Mouse (Mus musculus) adrenal gland, postnatal 36 days (tissue): ENCODE measurements around the gene Ppfibp2. TPM values are rescaled to one million over a fixed set of nuclear protein-coding genes. Genes with fewer than 3 reads are reported as not detected.

Experiments
- DNase-seq, 2 experiments: peaks; one replicate each; pipeline ENCODE4 v3.0.0; 2021; ENCODE audit warnings: mixed read lengths in 1 of 2
- total RNA-seq, 2 experiments: library from RNA; stranded (reverse); gene quantifications; 2 replicates each; pipeline ENCODE4 v1.2.3; 2021

The Ppfibp2 gene
- total RNA-seq, 2 experiments from 2014 or later = 4.8 to 5.7 TPM

DNA sequence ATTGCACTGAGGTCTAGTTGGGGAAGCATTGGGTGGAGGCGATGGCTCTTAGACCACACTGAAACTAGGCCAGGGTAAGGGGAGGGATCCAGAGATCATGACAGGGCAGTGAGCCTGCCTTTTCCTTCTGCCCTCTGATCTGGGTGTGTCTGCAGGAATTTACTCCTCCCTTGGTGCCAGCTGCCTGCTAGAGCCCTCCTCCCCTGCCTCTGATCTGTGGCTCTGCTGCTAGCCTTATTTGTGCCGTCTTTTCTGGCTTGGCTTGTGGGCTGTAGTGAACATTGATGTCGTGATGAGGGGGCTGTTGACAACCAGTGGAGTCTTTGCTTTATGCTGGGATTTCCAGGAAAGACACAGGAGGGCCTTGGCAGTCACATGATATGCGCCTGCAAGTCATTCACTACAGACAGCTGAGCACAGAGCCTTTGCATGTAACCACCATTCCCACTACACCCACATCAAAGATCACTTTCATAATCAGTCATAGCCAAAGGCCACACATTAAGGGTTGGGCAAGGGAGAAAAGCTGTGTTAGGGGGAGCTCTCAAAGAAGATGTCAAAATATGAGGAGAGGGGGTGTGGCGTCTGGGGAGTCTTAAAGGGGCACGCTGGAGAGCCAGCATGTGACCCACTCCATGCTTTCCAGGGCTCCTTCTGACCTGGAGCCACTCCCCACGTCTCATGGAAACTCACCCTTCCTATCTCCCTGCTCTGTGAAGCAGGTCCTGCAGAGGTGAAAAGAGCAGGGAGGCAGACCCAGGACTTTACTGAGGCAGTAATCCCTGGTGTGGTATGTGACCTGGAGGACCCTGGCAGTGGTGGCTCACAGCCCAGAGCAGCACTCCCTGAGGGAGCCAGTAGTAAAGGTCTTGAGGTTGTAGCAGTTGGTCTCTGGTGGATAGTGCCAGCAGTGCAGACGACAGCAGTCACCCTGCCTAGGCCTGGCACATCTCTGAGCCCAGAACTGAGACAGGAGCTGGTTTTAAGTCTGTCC lies 69.4 kb downstream of the Ppfibp2 start:
- DNase-seq = peak; percentile 9 to 46

DNA sequence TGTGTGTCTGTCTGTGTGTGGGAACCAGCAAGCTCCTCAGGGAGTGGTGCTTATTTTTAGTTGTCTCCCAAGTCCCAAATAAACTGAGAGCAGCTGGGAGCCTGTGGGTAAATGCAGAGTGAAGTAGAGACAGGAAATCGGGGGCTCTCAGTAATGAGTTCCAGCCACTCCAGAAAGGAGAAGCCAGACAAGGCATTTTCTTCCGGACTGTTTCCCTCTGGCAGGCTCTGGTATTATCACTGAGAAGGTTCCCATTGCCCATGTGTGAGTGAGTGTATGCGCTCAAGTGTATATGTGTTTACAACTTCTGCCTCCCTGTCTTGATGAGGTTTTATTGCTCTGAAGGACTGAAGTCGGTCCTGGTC lies 70.2 kb downstream of the Ppfibp2 start:
- DNase-seq = no peak

DNA sequence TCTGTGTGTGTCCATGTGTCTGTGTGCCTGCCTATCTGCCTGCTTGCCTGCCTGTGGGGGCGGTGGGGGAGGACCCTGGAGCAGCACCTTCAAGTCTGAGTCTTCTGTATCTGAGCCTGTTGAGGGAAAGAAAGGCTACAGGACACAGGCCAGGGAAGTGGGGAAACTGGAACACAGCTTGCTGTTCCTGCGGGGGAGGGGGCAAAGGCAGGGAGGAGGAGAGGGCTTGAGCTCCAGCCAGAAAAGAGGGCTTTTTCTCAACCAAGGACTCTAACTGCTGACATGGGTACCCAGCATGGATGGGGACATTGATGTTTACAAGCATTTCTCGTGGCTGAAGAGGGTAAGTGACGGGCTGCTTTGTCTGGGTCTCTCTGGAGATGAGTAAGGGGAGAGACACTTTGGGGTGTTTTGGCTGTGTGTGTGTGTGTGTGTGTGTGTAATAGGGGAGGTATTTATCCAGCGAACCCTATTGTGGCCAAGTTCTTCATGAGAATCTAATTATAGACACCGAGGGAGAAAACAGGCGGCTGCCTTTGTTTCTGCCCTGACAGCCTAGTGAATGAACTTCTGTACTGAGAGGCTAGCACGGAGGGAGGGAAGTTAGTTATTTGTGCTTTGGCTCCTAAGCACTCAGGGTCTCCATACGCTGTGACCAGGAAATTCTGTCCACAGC lies 70.7 kb downstream of the Ppfibp2 start:
- DNase-seq = peak in 1 of 2 experiments; percentile 21

DNA sequence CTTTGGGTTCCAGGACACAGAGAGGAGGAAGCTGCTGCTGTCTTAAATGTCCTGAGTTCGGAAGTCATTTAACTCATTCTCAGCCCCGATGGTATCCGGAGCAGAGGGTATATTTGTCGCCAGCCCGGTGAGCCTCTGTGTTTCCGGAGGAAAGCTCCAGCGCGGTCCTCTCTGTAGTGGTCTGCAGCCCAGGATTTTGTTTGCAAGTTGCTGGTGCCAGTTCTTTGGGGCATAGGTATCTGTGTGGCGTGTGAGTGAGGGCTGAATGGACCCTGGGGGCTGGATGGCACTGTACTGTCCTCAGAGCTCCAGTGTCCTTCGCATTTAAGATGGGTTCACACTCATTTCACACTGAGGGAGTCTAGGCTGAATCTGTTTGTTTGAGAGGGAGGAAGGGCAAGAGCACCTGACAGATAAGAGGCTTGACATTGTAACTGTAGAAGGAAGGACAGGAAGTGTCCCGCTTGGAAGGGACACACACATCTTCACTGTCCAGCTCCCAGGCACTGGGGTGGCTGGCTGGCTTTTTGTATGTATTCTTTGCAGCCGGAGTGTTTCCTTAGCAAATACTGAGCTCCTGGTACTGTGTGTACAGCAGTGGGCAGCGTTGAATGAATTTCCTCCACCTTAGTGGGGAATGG lies 71.4 kb downstream of the Ppfibp2 start:
- DNase-seq = no peak

DNA sequence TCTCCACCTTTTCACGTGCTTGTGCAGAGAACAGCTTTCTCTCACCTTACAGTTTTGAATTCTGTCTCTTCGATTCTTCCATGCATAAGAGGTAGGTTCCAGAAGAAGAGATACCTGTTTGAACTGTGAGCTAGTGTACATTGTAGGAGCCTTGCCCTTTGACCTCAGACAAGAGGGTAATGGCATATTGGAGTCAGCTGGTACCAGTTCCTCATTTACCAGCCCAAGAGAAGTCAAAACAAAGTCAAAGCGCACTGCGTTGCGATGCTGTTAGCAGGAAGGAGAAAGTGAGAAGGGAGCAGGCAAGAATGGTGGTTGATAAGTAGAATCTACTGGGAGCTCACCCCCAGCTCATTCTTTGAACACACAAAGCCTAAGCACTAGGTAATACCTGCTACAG lies 73.5 kb downstream of the Ppfibp2 start:
- no peak for DNase-seq

DNA sequence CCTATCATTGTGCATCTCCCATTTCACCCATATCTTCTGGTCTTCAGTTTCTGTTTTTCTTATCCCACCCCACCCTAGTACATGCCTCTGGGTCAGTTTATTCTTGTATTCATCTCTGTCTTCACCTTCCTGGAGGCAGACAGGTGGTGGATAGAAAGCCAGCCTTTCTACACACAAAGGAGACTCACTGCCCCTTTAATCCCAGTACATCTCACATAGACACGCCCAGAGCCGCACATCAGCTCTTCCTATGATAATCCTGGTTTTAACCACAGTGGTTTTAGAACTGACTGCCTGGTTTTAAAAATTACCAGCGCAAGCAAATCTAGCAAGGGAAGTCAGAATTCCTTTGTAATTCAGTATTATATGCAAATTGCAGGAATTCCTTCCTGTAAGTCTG lies 80.2 kb downstream of the Ppfibp2 start:
- DNase-seq = no peak

DNA sequence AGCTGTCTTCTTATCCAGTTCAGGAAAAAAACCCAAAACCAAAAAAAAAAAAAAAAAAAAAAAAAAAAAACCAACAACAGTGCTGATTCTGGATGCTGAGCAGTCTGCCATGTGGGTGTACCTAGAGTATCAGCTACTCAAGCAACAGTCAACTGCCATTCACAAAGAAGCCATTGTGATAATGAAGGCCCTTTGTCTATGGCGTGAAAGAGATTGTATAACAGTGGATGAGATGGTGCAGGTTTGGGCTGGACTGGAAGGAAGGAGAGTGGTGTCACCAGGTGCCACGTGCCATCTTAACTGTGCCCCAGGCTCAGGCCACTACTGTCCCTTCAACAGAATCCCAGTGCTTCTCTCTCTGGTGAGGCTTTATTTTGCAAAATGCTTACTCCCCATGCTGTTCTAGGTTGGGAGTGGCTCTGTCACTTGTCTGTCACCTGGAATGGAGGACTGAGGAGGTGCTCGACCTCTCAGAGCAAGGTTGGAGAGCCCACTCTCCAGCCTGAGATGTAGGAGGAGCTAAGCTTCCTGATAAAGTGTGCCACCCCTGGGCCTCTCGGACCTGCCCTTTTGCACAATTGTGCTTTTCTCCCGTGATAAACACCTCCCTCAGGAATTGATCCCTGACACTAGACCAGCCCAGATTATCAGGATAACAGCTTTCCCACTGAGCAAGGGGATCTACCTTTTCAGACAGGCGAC lies 85.3 kb downstream of the Ppfibp2 start:
- no peak for DNase-seq

DNA sequence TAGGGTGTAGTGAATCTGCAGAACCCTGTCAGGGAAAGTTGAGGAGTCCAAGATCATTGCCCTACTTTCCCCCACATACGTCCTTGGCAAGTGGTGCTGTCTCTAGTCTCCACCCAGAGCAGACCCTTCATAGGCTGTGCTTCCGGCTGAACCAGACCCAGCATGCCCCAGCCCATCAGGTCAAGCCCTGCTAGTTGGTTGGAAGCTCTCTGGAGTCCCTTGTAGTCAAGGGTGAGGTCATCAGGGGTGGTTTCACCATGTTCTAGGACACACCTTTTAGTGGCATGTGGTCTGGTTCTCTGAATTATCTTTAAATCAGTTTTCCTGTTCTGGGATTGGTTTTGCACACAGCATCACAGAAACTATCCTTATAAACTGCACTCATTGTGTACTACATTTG lies 86.3 kb downstream of the Ppfibp2 start:
- no peak for DNase-seq

DNA sequence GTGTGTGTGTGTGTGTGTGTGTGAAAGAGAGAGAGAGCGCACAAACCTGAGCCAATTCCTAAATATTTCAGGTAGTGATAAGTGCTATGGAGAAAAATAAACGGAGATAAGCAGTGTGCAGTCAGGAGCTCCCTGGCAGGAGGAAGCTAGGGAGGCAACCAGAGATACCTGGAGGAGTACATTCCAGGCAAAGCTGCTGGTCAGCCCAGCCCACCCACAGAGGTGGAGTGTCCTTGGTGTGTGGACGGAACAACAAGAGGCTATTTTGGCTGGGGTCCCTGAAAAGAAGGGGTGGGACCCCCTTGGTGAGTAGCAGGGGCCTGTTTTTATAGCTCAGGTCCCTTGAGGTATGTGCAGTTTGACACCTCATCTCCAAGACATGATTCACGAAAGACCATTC lies 88.2 kb downstream of the Ppfibp2 start:
- DNase-seq = no peak

DNA sequence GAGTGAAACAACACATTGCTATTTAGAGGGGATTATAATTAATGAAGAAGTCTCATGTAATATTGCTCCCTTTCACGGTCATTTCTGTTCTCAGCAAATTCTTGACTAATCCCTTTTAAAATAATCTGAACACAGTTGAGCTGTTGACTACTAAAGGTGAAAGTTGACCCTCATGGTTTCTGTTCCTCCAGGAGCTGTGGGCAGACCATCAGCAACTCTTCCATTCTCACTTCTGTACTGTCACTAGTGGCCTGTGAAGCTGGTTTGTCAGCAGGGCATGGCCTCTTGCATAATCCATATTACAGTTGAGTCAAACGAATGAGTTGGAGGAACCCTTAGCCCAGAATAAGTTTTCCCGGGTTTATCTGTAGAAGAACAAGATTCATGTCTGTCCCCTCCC lies 88.6 kb downstream of the Ppfibp2 start:
- DNase-seq = no peak

DNA sequence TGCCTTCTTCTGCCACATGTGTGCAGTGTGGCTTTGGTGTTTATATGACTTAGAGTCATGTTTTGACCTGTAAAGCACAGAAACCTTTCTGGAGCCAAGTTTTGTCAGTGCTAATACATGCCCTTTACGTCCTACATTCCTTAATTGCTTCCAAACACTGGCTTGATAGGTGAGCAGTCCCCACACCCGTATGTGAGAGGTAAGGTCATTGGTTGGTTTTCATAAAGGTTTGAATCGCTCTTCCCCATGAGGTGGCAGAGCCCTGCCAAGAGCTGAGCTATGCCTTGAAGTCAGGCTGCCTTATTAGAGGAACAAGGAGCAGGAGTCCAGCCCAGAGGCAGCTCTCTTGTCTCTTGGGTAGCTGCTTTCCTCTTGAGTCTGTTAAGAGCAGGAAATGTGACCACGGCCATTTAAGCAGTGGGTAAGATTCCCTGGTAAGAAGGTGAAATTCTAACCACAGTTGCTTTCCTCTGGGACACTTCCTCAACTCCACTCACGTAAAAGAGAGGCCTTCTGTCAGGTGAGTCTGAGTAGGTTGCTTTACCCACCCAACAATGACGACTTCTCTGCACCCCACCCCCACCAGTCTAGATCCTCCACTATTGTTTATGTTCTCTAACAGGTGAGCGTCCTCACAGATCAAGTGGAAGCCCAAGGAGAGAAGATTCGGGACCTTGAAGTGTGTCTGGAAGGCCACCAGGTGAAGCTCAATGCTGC lies 90.4 kb downstream of the Ppfibp2 start:
- no peak for DNase-seq

DNA sequence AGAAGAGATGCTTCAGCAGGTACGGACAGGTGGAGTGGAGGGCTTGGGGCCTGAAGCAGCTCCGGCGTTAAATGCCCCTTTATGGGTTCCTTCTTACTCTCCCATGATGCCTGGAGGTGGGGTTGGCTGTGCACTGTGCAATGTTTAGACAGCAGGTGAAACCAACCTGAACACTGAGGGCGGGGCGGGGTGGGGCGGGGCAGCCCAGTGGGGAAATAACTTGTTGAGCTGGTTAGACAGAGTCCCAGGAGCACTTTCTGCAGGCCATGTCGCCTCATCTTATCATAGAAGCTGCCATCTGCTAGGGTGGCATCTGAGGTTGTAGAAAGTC lies 90.9 kb downstream of the Ppfibp2 start:
- no peak for DNase-seq

DNA sequence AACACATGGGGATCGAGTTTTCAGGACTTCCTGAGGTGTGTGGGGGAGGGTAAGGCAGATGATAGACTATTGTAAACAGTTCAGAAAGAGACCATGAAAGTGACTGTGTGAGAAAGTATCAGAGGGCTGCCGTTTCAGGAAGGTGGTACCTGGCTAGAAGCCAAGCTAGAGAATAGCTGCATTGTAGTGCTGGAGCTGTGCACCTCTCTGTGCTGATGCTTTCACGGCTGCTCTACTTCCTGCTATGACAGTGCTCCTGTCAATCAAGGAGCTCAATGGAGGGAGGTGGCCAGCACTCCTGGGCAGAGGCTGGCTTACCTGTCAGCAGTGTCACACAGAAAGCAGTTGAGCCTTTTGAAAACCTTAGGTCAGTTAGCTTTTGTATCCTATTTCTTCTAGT lies 92.4 kb downstream of the Ppfibp2 start:
- DNase-seq = no peak

DNA sequence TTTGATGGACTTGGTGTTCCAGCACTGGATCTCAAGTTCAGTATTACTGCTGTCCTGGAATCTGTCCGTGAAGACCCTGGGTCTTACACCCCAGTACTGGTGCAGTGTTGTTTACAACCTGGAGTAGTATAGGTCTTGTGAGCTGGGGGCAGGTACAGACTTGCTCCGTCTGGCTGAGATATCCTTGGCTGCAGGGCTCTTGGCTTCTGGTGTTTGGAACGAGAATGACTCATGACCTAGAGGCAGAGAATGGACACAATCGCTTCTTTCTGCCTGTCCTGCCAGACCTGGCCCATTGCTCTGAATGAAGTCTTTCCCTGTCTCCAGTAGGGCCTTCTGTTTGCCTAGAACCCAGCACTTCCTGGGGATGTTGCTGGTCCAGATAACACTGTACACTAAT lies 93.0 kb downstream of the Ppfibp2 start:
- no peak for DNase-seq

DNA sequence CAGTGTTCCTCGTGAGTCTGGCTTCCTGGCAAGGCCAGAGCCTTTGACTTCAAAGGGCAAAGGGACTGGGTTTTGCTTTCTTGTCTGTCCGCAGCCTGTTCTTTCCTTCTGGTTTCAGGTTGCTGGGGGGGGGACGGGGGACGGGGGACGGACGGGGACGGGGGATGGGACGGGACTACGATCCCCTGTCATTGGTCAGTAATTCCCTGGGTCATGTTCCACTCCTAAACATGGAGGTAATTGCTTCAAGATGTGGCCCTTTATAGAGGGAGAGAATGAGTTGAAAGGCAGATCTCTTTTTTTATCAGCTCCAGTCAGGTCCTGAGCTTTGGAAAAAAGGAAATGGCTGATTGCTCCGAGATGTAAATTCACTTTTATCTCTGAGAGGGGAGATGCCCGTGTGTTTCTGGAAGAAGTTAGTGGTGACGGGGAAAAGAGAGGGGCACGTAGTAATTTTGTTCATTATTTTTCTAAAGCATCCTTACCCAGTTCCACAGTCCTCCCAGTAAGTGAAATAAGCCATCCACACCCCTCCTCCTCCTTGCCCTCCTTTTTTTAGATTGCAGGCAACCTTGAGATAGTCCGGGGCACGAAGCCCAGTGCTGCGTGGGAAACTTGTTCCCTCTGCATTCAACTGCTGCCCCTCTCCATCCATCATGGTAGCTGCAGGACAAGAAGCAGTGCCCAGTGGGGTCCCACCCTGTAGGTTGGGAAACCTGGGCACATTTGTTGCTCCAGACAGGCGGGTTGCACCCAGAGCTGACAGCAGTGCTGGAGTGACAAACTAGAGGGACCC lies 95.6 kb downstream of the Ppfibp2 start:
- peak; percentile 33 to 38 for DNase-seq

DNA sequence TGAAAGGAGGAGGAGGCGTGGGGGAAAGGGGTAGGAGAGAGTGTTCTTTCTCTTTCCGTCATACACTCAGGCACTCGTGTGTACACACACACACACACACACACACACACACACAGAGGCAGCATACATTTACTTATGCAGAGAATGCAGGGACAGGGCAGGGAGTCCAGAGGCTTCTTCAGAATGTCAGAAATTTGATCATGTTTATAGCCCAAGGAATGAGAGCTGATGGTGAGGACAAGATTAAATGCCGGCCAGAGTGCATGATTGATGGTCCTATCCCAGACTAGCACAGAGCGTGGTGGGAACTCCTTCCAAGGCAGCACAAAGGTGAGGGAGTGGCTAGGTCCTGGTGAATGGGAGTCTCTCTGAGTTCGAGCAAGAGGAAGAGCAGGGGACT lies 96.5 kb downstream of the Ppfibp2 start:
- DNase-seq = no peak

DNA sequence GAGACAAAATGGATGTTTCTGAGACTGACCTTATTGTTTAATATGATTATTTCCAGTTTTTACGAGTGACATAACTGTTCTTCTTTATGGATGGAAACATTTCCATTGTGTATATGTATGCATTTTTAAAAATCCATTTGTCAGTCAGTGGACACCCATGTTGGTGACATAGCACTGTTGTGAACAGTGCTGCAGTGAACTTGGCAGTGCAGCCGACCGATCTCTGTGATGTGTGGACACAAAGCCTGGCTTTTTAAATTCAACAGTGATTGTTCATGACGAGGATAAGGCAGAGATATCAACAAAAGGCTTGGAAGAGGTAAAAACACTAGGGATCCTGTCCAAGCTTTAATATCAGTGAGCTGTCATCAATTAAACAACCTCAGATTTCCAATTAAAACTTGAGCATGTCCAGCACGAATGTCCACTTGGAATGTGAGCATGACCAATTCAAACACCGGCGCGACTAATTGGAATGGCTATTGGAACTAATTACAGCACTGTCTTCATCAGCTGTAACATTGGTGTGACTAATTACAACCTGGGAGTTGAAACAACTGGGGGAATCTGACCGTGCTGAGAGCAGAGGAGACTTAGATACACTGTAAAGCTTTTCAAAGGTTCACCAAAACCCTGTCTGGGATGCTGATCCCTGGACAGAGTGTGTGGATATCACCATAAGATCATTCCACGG lies 99.4 kb downstream of the Ppfibp2 start:
- no peak for DNase-seq

DNA sequence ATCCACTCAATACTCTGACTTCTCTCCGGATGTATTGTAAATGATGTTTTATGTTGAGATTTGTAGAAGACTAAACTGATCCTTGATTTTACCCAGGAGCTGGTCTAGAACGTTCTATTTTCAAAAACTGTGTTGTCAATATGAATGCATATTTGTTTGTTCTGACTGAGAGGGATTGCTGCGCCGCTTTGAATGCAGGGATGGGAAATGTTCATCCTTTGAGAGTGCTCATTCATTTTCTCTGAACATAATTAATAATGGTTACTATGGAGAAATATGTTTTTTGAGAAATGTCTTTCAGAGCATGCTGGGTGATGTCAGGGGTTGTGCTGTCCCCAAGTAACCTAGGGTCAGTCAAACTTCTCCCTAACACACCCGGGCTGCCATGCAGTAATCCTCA lies 102.1 kb downstream of the Ppfibp2 start:
- DNase-seq = no peak

DNA sequence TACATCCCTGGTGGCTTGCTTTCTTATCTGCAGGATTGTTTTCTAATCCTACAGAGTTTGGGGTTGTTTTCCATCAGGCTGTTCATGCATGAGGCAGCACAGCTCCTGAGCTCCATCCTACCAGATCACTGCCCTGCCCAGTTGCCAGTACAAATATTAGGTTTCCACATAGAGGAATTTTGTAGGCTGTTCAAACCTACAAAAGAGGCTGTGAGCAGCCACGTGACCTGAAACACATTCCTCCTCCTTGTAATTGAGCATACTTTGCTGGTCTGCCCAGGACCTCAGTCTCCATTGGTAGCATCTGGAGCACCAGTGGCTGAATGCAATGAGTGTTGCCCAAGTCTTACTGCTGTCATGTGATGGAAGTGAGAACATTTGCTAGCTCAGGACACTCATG lies 104.9 kb downstream of the Ppfibp2 start:
- no peak for DNase-seq

DNA sequence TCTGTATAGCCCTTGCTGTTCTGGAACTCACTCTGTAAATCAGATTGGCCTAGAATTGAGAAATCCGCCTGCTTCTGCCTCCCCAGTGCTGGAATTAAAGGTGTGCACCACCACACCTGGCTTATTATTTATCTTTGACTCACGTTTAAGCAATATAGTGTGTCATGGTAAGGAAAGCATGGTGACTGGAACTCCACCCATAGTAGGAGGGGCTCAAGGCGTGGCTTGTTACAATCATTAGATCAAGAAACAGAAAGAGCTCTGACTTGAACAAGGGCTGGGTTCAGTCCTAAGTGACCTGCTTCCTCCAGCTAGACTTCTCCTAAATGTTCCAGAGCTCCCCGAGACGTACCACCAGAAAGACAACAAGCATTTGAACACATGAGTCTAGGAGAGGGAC lies 105.6 kb downstream of the Ppfibp2 start:
- no peak for DNase-seq
